Mouse (Mus musculus) forebrain, embryonic 16.5 days (tissue): Measurements from ENCODE around the gene Afm. TPM values are rescaled to one million over a fixed set of nuclear protein-coding genes. Genes with fewer than 3 reads are reported as not detected.

Experiments used
- ATAC-seq: fragments of 200-750 bp; cut with Nextera tagmentation; 2 replicates; pipeline ENCODE4 v1.8.0; 2017; ENCODE audit warnings: mild to moderate bottlenecking, moderate library complexity
- H3K27ac ChIP-seq: fragments of 300-500 bp; sonication (generic); 2 replicates; pipeline ENCODE4 v1.5.1; 2014; ENCODE audit warnings: low read length, control low read depth
- H3K27me3 ChIP-seq: fragments of 300-500 bp; sonication (generic); replicated peaks from 2 replicates; pipeline ENCODE4 v1.6.1; 2014; ENCODE audit warnings: low read length; ENCODE audit not compliant: control insufficient read depth, insufficient read depth
- H3K36me3 ChIP-seq: fragments of 300-500 bp; sonication (generic); 2 replicates; pipeline ENCODE4 v1.6.1; 2014; ENCODE audit not compliant: control insufficient read depth, insufficient read depth
- H3K4me1 ChIP-seq: fragments of 300-500 bp; sonication (generic); replicated peaks from 2 replicates; pipeline ENCODE4 v1.6.1; 2014; ENCODE audit warnings: low read length; ENCODE audit not compliant: control insufficient read depth, insufficient read depth
- H3K4me2 ChIP-seq: fragments of 300-500 bp; sonication (generic); 2 replicates; pipeline ENCODE4 v1.6.1; 2014; ENCODE audit warnings: mild to moderate bottlenecking, low read length, control low read depth
- H3K4me3 ChIP-seq: fragments of 300-500 bp; sonication (generic); replicated peaks from 2 replicates; pipeline ENCODE4 v1.5.1; 2014; ENCODE audit warnings: mild to moderate bottlenecking, low read length, control low read depth
- H3K9ac ChIP-seq: fragments of 300-500 bp; sonication (generic); replicated peaks from 2 replicates; pipeline ENCODE4 v1.6.1; 2014; ENCODE audit warnings: low read depth, low read length, control low read depth
- H3K9me3 ChIP-seq: fragments of 300-500 bp; sonication (generic); 2 replicates; pipeline ENCODE4 v1.6.1; 2016; ENCODE audit warnings: low read length; ENCODE audit not compliant: control insufficient read depth
- WGBS: fragments of 180-500 bp; shearing (Covaris S2); extraction: QIAGEN DNeasy Blood & Tissue Kit; methylation state at CpG from one replicate; pipeline ENCODE4 v1.1.7; 2014; 5-methylcytosine and 5-hydroxymethylcytosine counted together
- polyA plus RNA-seq: library from polyadenylated mRNA; unstranded; fragments of >200 nt; fragmentation: Nextera tagmentation; extraction: Ambion mirVana; gene quantifications from 2 replicates; pipeline ENCODE4 v1.2.1, GENCODE M21; 2015

Afm gene
- polyA plus RNA-seq, 1 experiment from 2014 or later: not detected

GRCm38 (mm10) chr5:90565205-90565604 is 46.5 kb downstream of the Afm start:
- Histone ChIP-seq H3K4me3 (no peak overlapping the region), H3K4me1 (no peaks in the 10 kb centered on the region), H3K4me2 (no peak overlapping the region), H3K36me3 (no peaks in the 10 kb centered on the region), H3K9ac (no peak overlapping the region), H3K9me3 (no peaks in the 10 kb centered on the region), H3K27me3 (no peaks in the 10 kb centered on the region), H3K27ac (no peak overlapping the region)
- ATAC-seq: no peak
- WGBS: 85% methylated on average over 6 of the region's 6 CpGs

GRCm38 (mm10) chr5:90567788-90568187 is 49.1 kb downstream of the Afm start:
- Histone ChIP-seq H3K4me2 (no peak overlapping the region), H3K9ac (no peak overlapping the region), H3K4me3 (no peak overlapping the region), H3K4me1 (no peaks in the 10 kb centered on the region), H3K27me3 (no peaks in the 10 kb centered on the region), H3K36me3 (no peaks in the 10 kb centered on the region), H3K9me3 (no peaks in the 10 kb centered on the region), H3K27ac (no peak overlapping the region)
- 85% methylated on average over 5 of the region's 5 CpGs for WGBS
- ATAC-seq: no peak

GRCm38 (mm10) chr5:90568338-90568737 is 49.6 kb downstream of the Afm start:
- Histone ChIP-seq H3K27me3 (no peaks in the 10 kb centered on the region), H3K36me3 (no peaks in the 10 kb centered on the region), H3K4me1 (no peaks in the 10 kb centered on the region), H3K9me3 (no peaks in the 10 kb centered on the region), H3K27ac (no peak overlapping the region), H3K4me2 (no peak overlapping the region), H3K4me3 (no peak overlapping the region), H3K9ac (no peak overlapping the region)
- ATAC-seq: no peak

- no peak overlapping the region for H3K9ac ChIP-seq
- 37% methylated on average over 3 of the region's 3 CpGs for WGBS
- ATAC-seq: no peak
- no peak overlapping the region for H3K4me3 ChIP-seq
- H3K36me3 ChIP-seq: no peaks in the 10 kb centered on the region
- no peaks in the 10 kb centered on the region for H3K4me1 ChIP-seq
- H3K27me3 ChIP-seq: no peaks in the 10 kb centered on the region
- no peak overlapping the region for H3K27ac ChIP-seq
- no peaks in the 10 kb centered on the region for H3K9me3 ChIP-seq
- no peak overlapping the region for H3K4me2 ChIP-seq
Measured at GRCm38 (mm10) chr5:90571216-90571615, 52.5 kb downstream of the Afm start.

GRCm38 (mm10) chr5:90577751-90578150 is 59.0 kb downstream of the Afm start:
- Histone ChIP-seq H3K4me1 (no peaks in the 10 kb centered on the region), H3K4me3 (no peak overlapping the region), H3K9me3 (no peaks in the 10 kb centered on the region), H3K36me3 (no peaks in the 10 kb centered on the region), H3K9ac (no peak overlapping the region), H3K27ac (no peak overlapping the region), H3K4me2 (no peak overlapping the region), H3K27me3 (no peaks in the 10 kb centered on the region)
- ATAC-seq: no peak
- WGBS: 93% methylated on average over 9 of the region's 9 CpGs

- 92% methylated on average over 9 of the region's 9 CpGs for WGBS
- Histone ChIP-seq H3K27ac (no peak overlapping the region), H3K4me3 (no peak overlapping the region), H3K4me1 (no peaks in the 10 kb centered on the region), H3K4me2 (no peak overlapping the region), H3K27me3 (no peaks in the 10 kb centered on the region), H3K9me3 (no peaks in the 10 kb centered on the region), H3K9ac (no peak overlapping the region), H3K36me3 (no peaks in the 10 kb centered on the region)
- no peak for ATAC-seq
Measured at GRCm38 (mm10) chr5:90579556-90579955, 60.8 kb downstream of the Afm start.

- H3K4me3 ChIP-seq: no peak overlapping the region
- H3K36me3 ChIP-seq: no peaks in the 10 kb centered on the region
- no peaks in the 10 kb centered on the region for H3K27me3 ChIP-seq
- no peaks in the 10 kb centered on the region for H3K9me3 ChIP-seq
- WGBS: 93% methylated on average over 6 of the region's 6 CpGs
- no peak for ATAC-seq
- no peak overlapping the region for H3K27ac ChIP-seq
- H3K9ac ChIP-seq: no peak overlapping the region
- no peaks in the 10 kb centered on the region for H3K4me1 ChIP-seq
- H3K4me2 ChIP-seq: no peak overlapping the region
Measured at GRCm38 (mm10) chr5:90582179-90582578, 63.4 kb downstream of the Afm start.

- WGBS: 79% methylated on average over 7 of the region's 7 CpGs
- Histone ChIP-seq H3K9me3 (no peaks in the 10 kb centered on the region), H3K4me1 (0 out of 2 replicates have a peak, but pooled peaks cover 3% of the 10 kb centered on the region), H3K9ac (no peak overlapping the region), H3K27ac (no peak overlapping the region), H3K36me3 (no peaks in the 10 kb centered on the region), H3K4me3 (no peak overlapping the region), H3K27me3 (no peaks in the 10 kb centered on the region), H3K4me2 (no peak overlapping the region)
- ATAC-seq: no peak
Measured at GRCm38 (mm10) chr5:90584799-90585198, 66.1 kb downstream of the Afm start.

GRCm38 (mm10) chr5:90586511-90586910 is 67.8 kb downstream of the Afm start:
- no peaks in the 10 kb centered on the region for H3K36me3 ChIP-seq
- H3K27me3 ChIP-seq: no peaks in the 10 kb centered on the region
- WGBS: 76% methylated on average over 5 of the region's 5 CpGs
- H3K4me1 ChIP-seq: 0 out of 2 replicates have a peak, but pooled peaks cover 3% of the 10 kb centered on the region
- H3K9ac ChIP-seq: no peak overlapping the region
- H3K9me3 ChIP-seq: no peaks in the 10 kb centered on the region
- peak; percentile 16; the same call in 1 of the 2 replicates for ATAC-seq
- H3K27ac ChIP-seq: no peak overlapping the region
- no peak overlapping the region for H3K4me2 ChIP-seq
- H3K4me3 ChIP-seq: no peak overlapping the region

- WGBS: 88% methylated on average over 5 of the region's 5 CpGs
Measured at GRCm38 (mm10) chr5:90588104-90588503, 69.4 kb downstream of the Afm start.

More at GRCm38 (mm10) chr5:90588104-90588503, 69.4 kb downstream of the Afm start:
- Histone ChIP-seq H3K4me1 (0 out of 2 replicates have a peak, but pooled peaks cover 3% of the 10 kb centered on the region), H3K4me3 (no peak overlapping the region), H3K36me3 (no peaks in the 10 kb centered on the region), H3K27me3 (no peaks in the 10 kb centered on the region), H3K4me2 (no peak overlapping the region), H3K27ac (no peak overlapping the region), H3K9me3 (no peaks in the 10 kb centered on the region), H3K9ac (no peak overlapping the region)
- ATAC-seq: no peak
